Mouse (Mus musculus) CH12F3 (cell line): Measurements from ENCODE around the gene Tnni1.

Source experiments
- in situ Hi-C: fragments of 300-500 bp; cut with MboI; formaldehyde crosslinking; loops from 2 replicates; pipeline ENCODE4 v1.14.3; 2020; ENCODE audit warnings: low sequenced_read_pairs

Gene Tnni1

GRCm38 (mm10) chr1:135840675-135841395, 61.6 kb downstream of the Tnni1 start:
- in situ Hi-C loops, result no loop called here

DNA sequence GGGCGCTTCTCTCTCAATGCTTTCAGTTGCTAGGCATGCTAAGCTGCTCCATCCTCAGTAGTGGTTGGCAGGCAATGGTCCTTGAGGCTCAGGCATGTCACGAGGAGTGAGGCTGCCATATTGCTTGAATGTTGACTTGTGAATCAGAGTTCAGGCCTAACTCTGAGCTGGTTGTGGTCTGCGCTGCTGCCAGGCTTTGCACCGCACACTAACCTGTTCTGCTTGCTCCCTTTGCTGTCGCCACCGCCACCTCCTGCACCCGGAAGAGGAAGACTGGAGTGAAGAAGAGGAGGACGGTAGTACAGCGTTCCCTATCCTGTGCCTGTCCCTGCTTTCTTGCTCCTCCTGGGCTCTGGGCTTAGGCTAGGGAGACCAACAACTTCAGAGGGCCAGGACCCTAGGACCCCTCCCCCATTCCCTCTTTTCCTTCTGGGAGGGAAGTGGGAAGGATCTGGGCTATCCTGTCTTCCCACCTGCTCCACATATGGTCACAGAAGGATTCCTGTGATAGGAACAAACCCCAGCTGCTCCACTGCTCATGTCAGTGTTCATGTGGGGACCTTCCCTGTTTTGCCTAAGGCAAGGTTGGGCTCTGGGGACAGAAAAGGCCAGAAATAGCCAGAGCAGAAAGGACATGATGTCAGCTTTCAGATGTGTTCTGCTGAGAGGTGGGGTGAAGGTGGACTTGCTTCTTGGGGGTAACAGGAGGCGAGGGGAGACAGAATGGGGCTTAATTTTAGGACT, 64.5 kb downstream of the Tnni1 start:
- in situ Hi-C loops, result no loop called here

DNA sequence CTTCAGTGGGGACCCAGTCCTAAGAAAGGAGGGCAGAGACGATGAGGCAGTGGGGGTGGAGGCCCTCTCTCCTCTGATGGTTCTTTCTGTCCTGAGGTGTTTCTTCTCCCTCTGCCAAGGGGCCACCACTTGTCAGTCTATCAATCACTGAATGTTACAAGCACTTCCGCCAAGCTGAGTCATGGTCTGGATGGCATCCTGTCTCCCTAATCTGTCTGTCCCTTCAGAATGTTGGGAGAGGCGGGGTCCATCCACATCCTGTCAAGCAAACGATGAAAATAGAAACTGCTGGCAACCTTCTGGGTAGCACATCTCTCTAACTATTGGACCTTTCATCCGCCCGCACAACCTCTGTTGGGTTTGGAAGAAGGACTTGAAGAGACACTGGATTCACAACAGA, 65.2 kb downstream of the Tnni1 start:
- in situ Hi-C loops, result no loop called here

- in situ Hi-C loops, result no loop called here
These were observed 67.4 kb downstream of the Tnni1 start for GRCm38 (mm10) chr1:135846632-135847031.

DNA sequence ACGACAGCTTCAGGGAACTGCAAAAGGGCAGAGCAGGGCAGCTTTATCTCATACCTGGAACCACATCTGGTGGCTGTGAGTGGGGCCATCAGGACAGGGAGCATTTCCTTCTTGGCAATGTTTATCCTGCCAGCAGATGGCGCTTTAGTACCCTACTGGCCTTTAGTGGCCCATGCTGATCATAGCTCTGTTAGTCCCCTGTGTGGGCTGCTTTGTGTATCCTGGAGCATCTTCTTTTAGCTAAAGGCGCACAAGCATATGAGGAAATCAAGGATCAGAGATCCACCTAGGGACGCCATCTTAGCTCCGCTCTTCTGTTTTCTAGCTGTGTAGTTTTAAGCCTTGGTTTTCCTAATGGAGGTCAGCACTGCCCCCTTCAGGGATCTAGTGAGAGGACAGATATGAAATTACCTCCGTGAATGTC, 67.9 kb downstream of the Tnni1 start:
- in situ Hi-C loops, result no loop called here

- in situ Hi-C loops, result no loop called here
These were observed 68.5 kb downstream of the Tnni1 start for GRCm38 (mm10) chr1:135847611-135848351.

DNA sequence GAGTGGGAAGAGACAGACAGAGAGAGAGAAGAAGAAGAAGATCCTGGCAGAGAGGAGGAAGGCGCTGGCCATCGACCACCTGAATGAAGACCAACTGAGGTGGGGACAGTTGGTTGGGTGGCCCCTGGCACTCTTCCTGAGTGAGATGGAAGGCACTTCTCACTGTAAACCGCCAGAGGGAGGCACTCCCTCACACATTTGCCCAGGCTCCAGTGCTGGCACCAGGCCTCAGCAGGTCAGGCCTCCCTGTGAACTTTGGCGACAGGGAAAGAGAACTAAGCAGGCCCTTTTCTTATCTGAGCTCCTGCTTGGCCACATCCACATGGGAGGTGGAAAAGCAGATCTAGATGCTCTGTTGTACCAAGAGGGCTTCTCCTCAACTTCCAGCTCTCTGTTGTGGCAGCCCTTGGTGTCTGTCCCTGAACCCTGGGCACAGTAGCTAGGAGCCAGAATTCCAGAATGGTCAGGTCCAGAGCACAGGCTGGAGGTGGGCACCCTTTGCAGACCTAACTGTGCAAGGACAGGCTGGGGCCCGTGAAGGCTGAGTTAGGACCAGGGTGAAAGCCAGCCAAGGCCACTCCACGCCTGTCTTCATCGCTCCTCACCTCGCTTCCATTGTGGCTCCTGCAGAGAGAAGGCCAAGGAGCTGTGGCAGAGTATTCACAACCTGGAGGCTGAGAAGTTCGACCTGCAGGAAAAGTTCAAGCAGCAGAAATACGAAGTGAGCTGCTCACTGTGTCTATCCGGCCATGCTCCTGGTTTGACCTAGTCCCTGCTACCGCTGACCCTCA, 71.7 kb downstream of the Tnni1 start:
- in situ Hi-C loops, result no loop called here

DNA sequence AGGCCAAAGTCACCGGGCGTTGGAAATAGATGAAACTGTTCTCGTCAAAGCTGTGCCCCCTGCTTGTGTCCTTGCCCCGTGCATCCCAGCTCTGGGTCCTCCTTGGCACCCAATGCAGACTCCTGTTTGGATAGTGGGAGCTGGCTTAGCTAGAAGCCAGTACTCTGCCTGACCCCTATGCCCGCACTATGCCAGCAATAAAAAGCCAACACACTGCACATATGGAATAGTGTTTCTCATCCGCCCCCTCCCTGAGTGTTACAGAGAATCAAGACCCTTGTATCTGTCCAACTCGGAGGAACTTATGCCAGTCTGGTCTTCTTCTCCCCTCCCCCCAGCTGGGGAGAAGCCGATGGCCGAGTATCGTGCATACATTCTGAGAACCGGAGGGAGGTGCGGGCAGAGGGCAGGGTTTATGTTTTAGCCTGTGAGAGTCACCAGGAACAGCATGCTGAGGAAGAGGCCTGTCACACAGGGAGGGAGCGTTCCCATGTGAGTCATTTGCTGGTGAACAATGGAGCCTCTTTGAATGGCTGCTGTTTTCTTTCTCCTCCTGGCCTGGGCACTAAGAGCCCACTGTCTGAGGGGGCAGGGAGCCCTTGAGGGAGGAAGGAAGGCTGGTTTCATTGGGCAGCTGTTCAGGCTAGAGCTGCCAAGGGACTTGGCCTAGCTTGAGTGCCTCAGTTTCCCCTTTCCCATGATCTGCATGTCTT, 73.0 kb downstream of the Tnni1 start:
- in situ Hi-C loops, result no loop called here

- in situ Hi-C loops, result no loop called here
These were observed 74.0 kb downstream of the Tnni1 start for GRCm38 (mm10) chr1:135853200-135853599.

GRCm38 (mm10) chr1:135854591-135855343, 75.5 kb downstream of the Tnni1 start:
- in situ Hi-C loops, result no loop called here

DNA sequence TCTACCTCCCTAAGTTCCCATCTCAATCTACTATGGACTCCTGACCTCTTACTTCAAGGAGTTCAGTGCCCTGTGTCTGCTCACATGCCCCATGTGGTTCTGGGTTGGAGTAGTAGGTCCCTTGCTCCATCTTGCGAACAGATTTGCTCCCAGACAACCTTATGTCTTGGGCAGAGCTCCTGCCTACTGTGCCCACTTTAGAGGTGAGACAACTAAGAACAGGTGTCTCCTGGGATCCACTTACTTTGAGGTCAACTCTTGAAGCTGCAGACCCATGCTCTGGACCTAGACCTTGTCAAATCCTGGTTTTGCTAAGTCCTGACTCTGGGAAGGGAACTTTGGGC, 76.1 kb downstream of the Tnni1 start:
- in situ Hi-C loops, result no loop called here

- in situ Hi-C loops, result no loop called here
These were observed 76.8 kb downstream of the Tnni1 start for GRCm38 (mm10) chr1:135856070-135856469.

- in situ Hi-C loops, result no loop called here
These were observed 78.0 kb downstream of the Tnni1 start for GRCm38 (mm10) chr1:135857137-135857775.

DNA sequence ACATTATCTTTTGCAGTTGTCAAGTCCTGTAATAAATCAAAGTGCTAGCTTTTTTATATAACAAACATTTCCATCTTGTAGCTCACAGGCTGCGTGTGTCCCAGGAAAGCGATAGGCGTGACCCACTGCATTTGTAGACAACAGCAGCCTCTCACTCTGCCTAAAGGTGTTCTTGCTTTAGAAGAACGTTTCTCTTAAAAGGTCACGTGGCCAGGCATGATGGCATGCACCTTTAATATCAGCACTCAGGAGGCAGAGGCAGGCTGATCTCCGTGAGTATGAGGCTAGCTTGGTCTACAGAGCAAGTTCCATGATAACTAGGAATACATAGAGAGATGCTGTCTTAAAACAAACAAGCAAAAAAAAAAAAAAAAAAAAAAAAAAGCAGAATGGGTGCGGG, 79.3 kb downstream of the Tnni1 start:
- in situ Hi-C loops, result no loop called here
